Mouse (Mus musculus) splenic B cell, adult 2 months (primary cell): Measurements from ENCODE around the gene Stpg2.
"Not testable (repeated sequence)": the region's sequence is repeated elsewhere in the genome, so short reads cannot be mapped to it uniquely, and the experiment has no call there.

ENCODE experiments used
- DNase-seq: peaks from one replicate; pipeline ENCODE4 v3.0.0-alpha.2; 2011; ENCODE audit warnings: low read depth, low spot score
- H3K27me3 ChIP-seq: 2 replicates; pipeline ENCODE4 v1.6.1; 2012; ENCODE audit warnings: mild to moderate bottlenecking, low read length, moderate library complexity, mixed read lengths; ENCODE audit not compliant: control insufficient read depth, poor library complexity, insufficient read depth, severe bottlenecking
- H3K36me3 ChIP-seq: 2 replicates; pipeline ENCODE4 v1.6.1; 2012; ENCODE audit warnings: mild to moderate bottlenecking, low read length, moderate library complexity, mixed read lengths; ENCODE audit not compliant: control insufficient read depth, poor library complexity, insufficient read depth, severe bottlenecking

The Stpg2 gene

DNA sequence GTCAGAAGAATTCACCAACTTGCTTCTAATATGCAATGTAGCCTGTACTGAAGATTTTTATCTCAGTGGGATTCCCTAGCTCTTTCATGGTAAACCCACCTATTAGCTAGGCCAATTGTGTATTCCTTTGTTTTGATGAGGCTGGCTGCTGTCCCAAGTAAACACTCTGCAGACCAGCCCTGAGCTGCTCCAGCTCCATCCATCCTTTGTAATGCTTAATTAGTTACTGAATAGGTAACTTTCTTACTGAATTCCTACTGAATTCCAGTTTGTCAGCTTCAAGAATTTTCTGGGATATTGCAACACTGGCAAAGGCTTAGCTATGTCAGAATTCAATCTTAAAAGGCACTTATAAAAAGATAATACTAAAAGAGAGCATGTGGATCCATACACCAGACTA, 402.8 kb downstream of the Stpg2 start:
- H3K36me3 ChIP-seq, H3K27me3 ChIP-seq, DNase-seq: not testable (repeated sequence)

DNA sequence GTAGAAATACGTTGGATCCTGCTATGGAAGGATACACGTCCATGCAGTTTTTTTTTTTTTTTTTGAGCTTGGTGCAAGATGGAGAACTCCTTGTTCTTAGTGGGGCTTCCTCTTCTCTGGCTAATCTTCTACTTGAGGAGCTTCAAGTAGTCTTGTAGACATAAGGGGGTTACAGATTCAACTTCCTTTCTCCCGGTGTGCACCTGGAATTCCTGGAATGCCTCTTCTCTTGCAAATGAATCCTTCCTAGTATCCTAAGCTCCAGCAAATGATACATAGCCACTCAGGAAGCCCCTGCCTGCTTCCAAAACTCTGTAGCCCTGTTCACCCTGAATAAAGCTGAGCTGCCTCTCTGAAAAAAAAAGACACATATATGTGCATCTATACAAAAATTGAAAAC, 409.1 kb downstream of the Stpg2 start:
- Histone ChIP-seq H3K36me3 (no peaks in the 10 kb centered on the region), H3K27me3 (no peaks in the 10 kb centered on the region)
- DNase-seq = no peak

DNA sequence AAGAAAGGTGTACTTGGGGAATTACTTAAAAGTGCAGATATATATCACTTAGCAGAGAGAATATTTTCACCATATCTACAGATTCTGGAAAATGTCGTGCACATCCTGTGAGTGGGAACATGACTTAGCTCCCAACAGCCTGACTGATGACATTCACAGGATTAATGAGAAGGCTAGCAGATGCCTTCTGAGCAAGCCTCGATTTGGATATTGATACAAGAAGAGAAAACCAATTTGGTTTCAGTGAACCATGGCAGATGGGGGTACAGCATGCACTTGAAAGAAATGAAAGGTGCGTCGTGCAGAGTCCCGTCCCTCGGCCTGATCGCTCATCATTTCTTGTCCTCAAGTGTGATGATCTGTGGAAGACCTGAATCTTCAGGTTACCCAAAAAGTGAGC, 410.3 kb downstream of the Stpg2 start:
- H3K36me3 ChIP-seq = no peaks in the 10 kb centered on the region

DNA sequence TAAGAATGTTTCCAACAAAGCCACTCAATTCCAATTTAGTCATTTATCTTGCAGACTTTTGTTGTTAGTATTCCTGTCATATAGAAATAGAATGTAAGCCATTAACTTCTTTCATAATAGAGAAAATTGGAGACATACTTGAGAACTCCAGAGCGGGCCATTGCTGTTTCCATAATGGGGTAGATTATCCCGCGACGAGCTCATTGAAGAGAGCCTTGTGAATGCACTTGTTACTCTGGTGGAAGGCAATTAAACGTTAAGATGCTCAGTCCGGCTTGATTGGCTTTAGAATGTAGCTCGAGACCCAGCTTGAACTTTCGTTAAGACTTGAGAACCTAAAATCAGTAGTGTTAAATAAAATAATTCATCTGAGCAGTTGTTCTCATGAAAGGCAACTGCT, 432.4 kb downstream of the Stpg2 start:
- DNase-seq = no peak

More for the DNA sequence above, 410.3 kb downstream of the Stpg2 start:
- H3K27me3 ChIP-seq = no peaks in the 10 kb centered on the region
- no peak for DNase-seq

DNA sequence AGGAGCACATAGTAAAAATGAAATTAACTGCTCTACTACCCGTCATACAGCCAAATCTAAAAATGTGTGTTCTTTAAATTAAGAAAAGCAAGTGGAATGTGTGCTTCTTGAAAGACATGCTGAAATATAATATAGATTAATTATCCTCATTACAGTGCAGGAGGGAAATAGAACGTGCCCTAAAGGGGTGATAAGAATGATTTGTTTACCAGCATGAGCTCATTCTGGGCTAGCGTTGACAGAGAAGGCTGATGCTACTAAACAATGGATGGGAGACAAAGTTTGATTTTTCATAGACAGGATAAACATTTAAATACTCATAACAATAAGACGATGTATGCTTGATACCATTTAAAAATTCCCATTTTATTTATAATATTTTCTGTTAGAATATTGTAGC, 446.0 kb downstream of the Stpg2 start:
- Histone ChIP-seq H3K27me3 (no peaks in the 10 kb centered on the region), H3K36me3 (no peaks in the 10 kb centered on the region)
- no peak for DNase-seq

More for the DNA sequence above, 432.4 kb downstream of the Stpg2 start:
- H3K27me3 ChIP-seq = no peaks in the 10 kb centered on the region
- H3K36me3 ChIP-seq = no peaks in the 10 kb centered on the region

DNA sequence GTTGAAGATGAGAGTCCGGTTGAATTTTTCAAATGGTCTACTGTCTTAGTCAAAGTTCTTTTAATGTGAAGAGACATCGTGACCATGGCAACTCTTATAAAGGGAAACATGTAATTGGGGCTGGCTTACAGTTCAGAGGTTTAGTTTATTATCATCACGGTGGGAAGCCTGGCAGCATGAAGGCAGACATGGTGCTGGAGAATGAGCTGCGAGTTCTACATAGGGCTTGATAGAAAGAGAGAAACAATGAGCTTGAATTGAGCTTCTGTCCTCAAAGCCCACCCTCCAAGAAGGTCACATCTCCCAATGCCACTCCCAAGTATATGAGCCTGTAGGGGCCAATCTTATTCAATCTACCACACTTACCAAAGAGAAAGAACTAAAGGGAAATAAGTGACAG, 453.9 kb downstream of the Stpg2 start:
- Histone ChIP-seq H3K27me3 (no peaks in the 10 kb centered on the region), H3K36me3 (no peaks in the 10 kb centered on the region)
- no peak for DNase-seq

DNA sequence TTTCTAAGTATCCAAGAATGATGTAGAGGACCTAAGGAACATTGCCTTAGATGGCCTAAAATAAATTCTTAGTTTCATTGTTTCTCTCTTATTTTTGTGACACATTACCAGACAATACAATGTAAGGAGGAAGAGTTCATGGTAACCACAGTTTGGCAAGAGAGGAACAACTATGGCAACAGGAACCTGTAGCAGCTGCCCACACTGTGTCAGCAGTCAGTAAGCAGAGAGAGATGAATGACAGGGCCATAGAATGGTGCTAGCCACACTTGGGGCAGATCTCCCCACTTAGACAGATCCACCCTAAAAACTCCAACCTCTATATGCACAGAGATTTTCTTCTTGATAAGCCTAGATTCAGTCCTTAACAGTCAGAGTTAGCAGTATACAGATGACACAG, 456.7 kb downstream of the Stpg2 start:
- DNase-seq = no peak
- Histone ChIP-seq H3K36me3 (no peaks in the 10 kb centered on the region), H3K27me3 (no peaks in the 10 kb centered on the region)

DNA sequence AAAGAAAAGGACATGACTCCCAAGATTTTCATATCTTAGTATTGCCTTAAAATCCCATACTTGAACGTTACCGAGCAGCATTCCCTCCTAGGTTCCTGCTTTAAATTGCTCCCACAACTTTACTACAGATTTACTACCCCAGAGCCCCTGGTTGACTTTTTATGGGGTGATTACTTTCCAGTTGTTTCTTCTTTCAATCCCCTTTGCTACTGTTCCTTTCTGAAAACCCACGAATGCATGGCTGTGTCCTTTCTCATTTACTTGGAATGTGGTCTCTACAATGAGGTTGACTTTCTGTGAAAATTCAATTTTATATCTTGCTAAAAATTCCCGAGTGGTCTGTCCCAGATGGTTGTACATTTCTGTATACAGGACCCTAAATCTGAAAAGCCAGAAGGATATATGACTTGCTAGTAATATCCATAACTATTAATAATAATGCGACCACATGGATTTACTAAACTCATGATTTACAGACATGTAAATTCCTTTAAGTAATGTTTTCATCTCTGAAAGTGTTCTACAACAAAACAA, 458.3 kb downstream of the Stpg2 start:
- Histone ChIP-seq H3K36me3 (no peaks in the 10 kb centered on the region), H3K27me3 (no peaks in the 10 kb centered on the region)
- DNase-seq = no peak

DNA sequence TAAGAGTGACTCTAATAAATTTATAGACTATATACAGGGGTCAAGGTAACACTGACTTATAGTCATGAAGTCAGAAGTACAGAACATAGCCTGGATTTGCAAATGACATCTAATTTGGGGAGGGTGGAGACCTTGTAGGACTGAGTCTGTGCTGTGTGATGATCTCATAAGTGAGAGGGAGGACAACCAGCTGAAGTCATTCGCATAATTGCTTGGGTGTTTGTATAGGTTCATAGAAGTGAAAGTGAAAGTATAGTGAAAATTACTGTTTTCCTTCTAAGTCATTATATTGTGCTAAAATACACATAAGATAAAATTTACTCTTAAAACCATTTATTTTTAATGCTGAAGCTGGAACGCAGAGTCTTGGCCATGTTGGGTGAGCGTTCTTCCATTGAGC, 459.6 kb downstream of the Stpg2 start:
- no peak for DNase-seq
- Histone ChIP-seq H3K27me3 (no peaks in the 10 kb centered on the region), H3K36me3 (no peaks in the 10 kb centered on the region)

DNA sequence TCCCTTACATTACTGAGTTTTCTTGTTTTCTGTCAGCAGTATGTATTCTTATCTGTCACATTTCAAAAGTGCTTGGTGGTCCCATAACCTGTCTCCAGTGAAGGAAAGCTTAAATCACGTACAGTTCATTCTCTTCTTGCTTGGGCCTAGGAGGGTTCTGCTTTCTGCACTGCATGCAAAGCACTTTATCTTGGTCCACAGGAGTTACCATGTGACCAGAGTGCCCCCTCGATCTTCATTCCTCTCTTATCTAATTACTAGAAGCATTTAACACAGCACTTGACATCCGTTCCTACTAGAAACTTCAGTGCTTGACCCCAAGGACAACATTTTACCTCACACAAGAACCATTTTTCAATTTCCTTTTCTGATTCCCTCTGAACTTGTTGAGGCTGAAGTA, 470.7 kb downstream of the Stpg2 start:
- Histone ChIP-seq H3K27me3 (no peaks in the 10 kb centered on the region), H3K36me3 (no peaks in the 10 kb centered on the region)
- DNase-seq = no peak

DNA sequence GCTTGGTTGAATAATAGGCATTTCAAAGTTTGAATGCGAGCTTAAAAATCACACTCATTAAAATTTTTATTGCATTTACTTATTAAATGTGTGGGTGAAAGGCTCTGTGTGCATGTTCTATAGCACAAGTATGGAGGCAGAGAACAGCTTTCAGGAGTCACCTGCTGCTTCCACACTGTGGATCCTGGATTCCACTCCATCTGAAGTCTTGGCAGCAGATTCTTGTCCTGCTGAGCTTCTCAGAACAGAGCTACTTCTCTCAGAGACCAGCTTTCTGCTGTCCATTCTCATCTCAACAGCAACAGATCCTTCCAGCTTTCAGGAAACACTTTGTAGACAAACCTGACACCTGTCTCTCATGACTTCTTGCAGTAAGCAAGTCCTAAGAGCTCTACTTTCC, 471.2 kb downstream of the Stpg2 start:
- Histone ChIP-seq H3K36me3 (no peaks in the 10 kb centered on the region), H3K27me3 (no peaks in the 10 kb centered on the region)
- no peak for DNase-seq

DNA sequence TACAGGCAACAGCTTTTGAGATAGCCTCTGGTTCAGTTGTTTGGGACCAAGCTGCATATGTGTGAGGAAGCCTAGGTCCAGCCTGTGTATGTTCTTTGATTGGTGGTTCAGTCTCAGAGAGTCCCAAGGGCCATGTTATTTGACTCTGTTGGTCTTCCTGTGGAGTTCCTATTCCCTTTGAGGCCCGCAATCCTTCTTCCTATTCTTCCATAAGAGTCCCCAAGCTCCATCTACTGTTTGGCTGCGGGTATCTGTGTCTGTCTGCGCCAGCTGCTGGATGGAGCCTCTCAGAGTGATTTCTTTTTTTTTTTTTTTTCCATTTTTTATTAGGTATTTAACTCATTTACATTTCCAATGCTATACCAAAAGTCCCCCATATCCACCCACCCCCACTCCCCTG, 498.7 kb downstream of the Stpg2 start:
- not testable (repeated sequence) for H3K36me3 ChIP-seq, DNase-seq, H3K27me3 ChIP-seq

DNA sequence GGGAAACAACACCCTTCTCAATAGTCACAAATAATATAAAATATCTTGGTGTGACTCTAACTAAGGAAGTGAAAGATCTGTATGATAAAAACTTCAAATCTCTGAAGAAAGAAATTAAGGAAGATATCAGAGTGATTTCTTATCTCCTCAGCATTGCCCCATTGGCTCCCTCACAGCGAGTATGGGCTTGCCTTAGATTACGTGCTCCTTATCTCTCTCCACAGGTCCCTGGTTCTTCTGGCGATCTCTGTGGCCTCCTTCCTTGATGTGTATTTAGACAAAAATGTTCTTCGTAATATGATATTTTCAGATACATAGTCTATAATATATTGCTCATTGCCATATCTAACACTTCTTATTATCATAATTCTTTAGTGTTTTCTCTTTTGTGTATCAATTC, 501.9 kb downstream of the Stpg2 start:
- H3K27me3 ChIP-seq, H3K36me3 ChIP-seq, DNase-seq: not testable (repeated sequence)

DNA sequence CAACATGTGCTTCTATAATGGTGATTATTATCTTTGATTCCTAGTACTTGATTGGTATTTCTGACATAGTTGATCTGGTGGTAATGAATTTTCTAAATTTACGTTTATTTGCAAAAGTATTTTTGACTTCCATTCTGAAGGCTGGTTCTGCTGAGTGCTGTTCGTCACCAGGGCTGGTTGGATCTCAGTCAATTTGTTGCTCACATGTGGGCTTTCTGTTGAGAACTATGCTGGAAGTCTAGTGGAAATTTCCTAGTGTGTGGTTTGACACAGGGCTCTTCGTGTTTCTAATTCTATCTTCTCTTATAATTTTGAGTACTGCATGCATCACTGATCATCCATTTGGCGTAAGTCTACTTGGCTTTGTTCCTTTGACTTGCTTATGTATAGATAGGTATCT, 504.3 kb downstream of the Stpg2 start:
- Histone ChIP-seq H3K36me3 (no peaks in the 10 kb centered on the region), H3K27me3 (no peaks in the 10 kb centered on the region)
- DNase-seq = no peak

DNA sequence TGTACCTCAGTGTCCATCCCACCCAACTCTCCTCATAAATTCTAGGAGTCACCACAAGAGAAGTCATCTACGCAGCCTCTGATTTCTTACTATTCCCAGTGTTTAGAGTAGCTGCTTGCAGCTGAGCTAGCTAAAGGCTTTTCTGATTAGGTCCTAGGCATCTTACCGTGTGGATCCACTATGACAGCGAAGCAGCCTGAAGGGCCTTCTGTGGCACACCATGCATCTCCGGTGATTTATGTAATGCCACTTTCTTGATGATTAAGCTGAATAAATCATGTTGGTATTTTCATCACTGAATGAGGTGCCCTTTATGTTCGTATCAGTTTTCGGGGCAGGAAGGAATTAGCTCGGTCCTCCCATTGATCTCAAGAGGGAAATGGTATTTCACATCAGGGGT, 523.3 kb downstream of the Stpg2 start:
- Histone ChIP-seq H3K27me3 (no peaks in the 10 kb centered on the region; the same call in 1 of the 2 replicates), H3K36me3 (no peaks in the 10 kb centered on the region)
- DNase-seq = no peak

DNA sequence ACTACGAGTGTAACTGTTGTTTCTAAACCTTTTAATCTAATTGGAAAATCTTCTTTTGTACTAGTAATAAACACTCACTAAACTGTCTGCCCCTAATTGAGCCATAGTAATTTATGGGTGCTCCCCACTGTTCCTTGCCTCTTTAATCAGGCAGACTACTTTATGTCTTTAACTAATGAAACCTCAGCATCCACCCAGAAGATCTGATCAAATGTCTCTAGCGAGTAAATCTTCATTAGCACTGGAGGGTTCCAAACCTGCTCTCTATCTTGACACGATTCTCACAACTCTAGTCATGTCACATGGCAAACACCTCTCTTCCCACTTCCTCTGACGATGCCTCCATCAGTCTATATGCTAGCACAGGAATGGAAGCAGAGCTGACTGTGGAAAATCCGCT, 523.8 kb downstream of the Stpg2 start:
- Histone ChIP-seq H3K27me3 (no peaks in the 10 kb centered on the region; the same call in 1 of the 2 replicates), H3K36me3 (no peaks in the 10 kb centered on the region)
- no peak for DNase-seq
